Mouse (Mus musculus): ENCODE measurements at regions not wholly inside any gene's neighbourhood (a gene's known extent, or its start where the extent isn't known, plus 50 kb on each side); places are given as distances from the start of the nearest gene placed in this dataset.

DNA sequence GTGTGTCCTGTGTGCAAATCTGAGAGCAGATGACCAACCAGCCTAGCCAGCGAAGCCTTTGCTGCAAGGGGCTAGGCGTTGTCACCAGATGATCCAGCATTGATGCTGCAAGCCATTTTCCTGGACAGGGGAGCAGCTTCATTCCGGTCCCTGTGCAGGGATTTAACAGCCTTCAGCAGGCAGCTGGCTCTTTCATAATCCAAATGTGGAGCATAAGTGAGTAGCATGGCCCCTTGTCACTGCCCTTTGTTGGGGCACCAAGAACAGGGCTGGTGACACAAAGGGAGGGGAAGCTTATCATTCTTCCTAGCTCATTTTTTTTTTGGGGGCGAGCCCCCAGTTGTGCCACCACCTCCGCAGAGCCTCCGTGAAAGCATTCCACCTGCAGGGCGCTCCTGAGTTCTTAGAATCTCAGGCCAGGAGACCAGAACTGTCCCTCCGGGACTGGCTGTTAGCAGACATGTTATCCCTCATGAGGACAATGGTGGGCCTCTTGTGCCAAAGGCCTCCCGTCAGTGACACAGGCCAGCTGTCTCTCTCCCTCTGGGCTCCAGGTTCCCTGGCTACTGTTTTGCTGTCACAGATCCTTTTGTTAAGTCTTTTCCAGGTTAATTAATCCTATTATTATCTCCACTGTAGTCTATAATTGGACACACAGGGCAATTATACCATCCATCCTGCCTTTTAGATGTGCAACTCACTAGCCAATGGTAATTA is 430.7 kb upstream of the Fam160b2 start:
- no peak for ATAC-seq
- no peaks in the 10 kb centered on the region for H3K27me3 ChIP-seq (replicated peaks)
- H3K4me3 ChIP-seq = no peak overlapping the region
- no peak overlapping the region for H3K27ac ChIP-seq
- WGBS (ENCODE audit: insufficient replicate concordance) = 72% methylated on average over 9 of the region's 9 CpGs
- H3K9ac ChIP-seq = no peak overlapping the region
- H3K4me2 ChIP-seq = no peak overlapping the region
- H3K9me3 ChIP-seq (replicated peaks) = no peaks in the 10 kb centered on the region
- H3K36me3 ChIP-seq = no peaks in the 10 kb centered on the region
- no peaks in the 10 kb centered on the region for H3K4me1 ChIP-seq

Data from liver, embryonic 12.5 days (tissue).